Mouse (Mus musculus): ENCODE results near the gene Golph3.

GRCm38 (mm10) chr15:12290330-12290729 is 30.9 kb upstream of the Golph3 start:
- TF ChIP-seq CTCF (IDR thresholded peaks at IDR 0.05; ENCODE audit: low read depth), result no peak
- no peak for TF ChIP-seq EP300 (IDR thresholded peaks at IDR 0.05; ENCODE audit: low read depth)

Measured in liver, embryonic 14.5 days (tissue).